ENCODE assay signal across 8 mouse cellular contexts in the genomic region with DNA sequence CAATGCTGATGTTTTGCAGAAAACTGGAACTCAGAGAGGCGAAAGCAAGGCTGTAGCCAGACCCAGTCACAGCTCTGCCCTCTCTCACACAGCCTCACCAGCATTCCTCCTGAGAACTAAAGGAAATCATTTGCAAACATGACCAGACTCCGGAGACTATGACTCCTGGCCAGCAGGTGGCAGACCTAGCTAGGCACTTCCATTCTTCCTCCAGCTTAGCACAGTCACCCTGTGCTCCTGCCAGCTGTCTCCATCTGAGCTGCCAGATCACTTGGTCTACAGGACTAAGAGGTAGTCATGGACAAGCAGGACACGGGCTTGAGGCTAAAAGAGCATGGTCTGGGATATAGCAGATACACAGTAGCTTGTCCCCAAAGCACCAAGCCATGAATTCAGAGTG. TPM values are rescaled to one million over a fixed set of nuclear protein-coding genes. Genes with fewer than 3 reads are reported as not detected.
DNase-seq lines count a peak whose midpoint lies in the region; ATAC-seq and TF ChIP-seq lines count a peak whose summit lies in the region.

No protein-coding gene starts in this region.

- WGBS in hindbrain, postnatal 0 days = 4% methylated on average over 3 of the region's 3 CpGs

- H3K4me2 ChIP-seq in hindbrain, postnatal 0 days (ENCODE audit: low read depth, low read length) = no peak overlapping the region

- ATAC-seq in hindbrain, postnatal 0 days = peak; percentile 45

- no peak overlapping the region for H3K4me3 ChIP-seq in hindbrain, postnatal 0 days (ENCODE audit: low read length)
- H3K4me3 ChIP-seq in megakaryocyte, embryonic 14.5 days (replicated peaks) = peak overlapping the region; percentile 38

- H3K9me3 ChIP-seq in hindbrain, postnatal 0 days (ENCODE audit: low read length) = no peaks in the 10 kb centered on the region
- H3K9me3 ChIP-seq in megakaryocyte, embryonic 14.5 days = no peaks in the 10 kb centered on the region

- H3K9ac ChIP-seq in hindbrain, postnatal 0 days (replicated peaks; ENCODE audit: low read length) = no peak overlapping the region

- H3K27ac ChIP-seq in hindbrain, postnatal 0 days = no peak overlapping the region

- peak; percentile 91 for DNase-seq in R1 (ENCODE audit: low read depth, low spot score)
- peak; percentile 95 for DNase-seq in cerebellum, adult 9-10 months
- peak; percentile 75 to 83 for DNase-seq in frontal cortex, postnatal 14 days (ENCODE audit: low spot score in 2 of 2)
- DNase-seq in hindbrain, postnatal 0 days (ENCODE audit: low spot score) = peak; percentile 93
- DNase-seq in left cerebral cortex, adult 11 months (ENCODE audit: low spot score) = peak; percentile 82
- DNase-seq in right cerebral cortex, postnatal 10 days (ENCODE audit: low spot score in 2 of 2) = peak; percentile 91 to 93
- peak; percentile 89 for DNase-seq in urinary bladder, postnatal 14 days (ENCODE audit: low spot score)

- H3K4me1 ChIP-seq in hindbrain, postnatal 0 days (ENCODE audit: insufficient read depth, low read length) = peaks cover 29% of the 10 kb centered on the region
- H3K4me1 ChIP-seq in megakaryocyte, embryonic 14.5 days = peaks cover 75% of the 10 kb centered on the region

- peak; percentile 92 for TF ChIP-seq CTCF in hindbrain, postnatal 0 days (IDR thresholded peaks at IDR 0.05; ENCODE audit: low read depth)

- H3K36me3 ChIP-seq in hindbrain, postnatal 0 days (ENCODE audit: insufficient read depth, low read length) = no peaks in the 10 kb centered on the region
- peaks cover 11% of the 10 kb centered on the region for H3K36me3 ChIP-seq in megakaryocyte, embryonic 14.5 days (replicated peaks; ENCODE audit: low read length)

- H3K27me3 ChIP-seq in hindbrain, postnatal 0 days (ENCODE audit: insufficient read depth, low read length) = no peaks in the 10 kb centered on the region
- peaks cover 41% of the 10 kb centered on the region for H3K27me3 ChIP-seq in megakaryocyte, embryonic 14.5 days (replicated peaks)

RNA-seq across cellular contexts. Expression of gene Tango2, which starts 2.7 kb away (rescaled TPM):
- 43.5 and 63.3 TPM in 2 replicates for total RNA-seq in hindbrain, postnatal 0 days (2014; rRNA removed)
- 95.6 and 99.2 TPM in 2 replicates for polyA plus RNA-seq in hindbrain, postnatal 0 days (2015; fragmentation: Nextera tagmentation; extraction: Ambion mirVana)
- polyA plus RNA-seq in megakaryocyte, embryonic 14.5 days (2012; ENCODE audit: insufficient read depth, low replicate concordance) = 17.3 and 33.0 TPM in 2 replicates

RNA-seq across cellular contexts. Expression of gene Arvcf, which starts 2.7 kb away (rescaled TPM):
- 168 and 180 TPM in 2 replicates for total RNA-seq in hindbrain, postnatal 0 days (2014; rRNA removed)
- 46.3 and 48.9 TPM in 2 replicates for polyA plus RNA-seq in hindbrain, postnatal 0 days (2015; fragmentation: Nextera tagmentation; extraction: Ambion mirVana)
- 2.6 TPM in 1 of 2 replicates, not detected in the other for polyA plus RNA-seq in megakaryocyte, embryonic 14.5 days (2012; ENCODE audit: insufficient read depth, low replicate concordance)

RNA-seq across cellular contexts. Expression of gene Dgcr8, which starts 56.2 kb away (rescaled TPM):
- total RNA-seq in hindbrain, postnatal 0 days (2014; rRNA removed) = 39.9 and 43.4 TPM in 2 replicates
- 19.1 and 20.8 TPM in 2 replicates for polyA plus RNA-seq in hindbrain, postnatal 0 days (2015; fragmentation: Nextera tagmentation; extraction: Ambion mirVana)
- 0.77 and 2.5 TPM in 2 replicates for polyA plus RNA-seq in megakaryocyte, embryonic 14.5 days (2012; ENCODE audit: insufficient read depth, low replicate concordance)

Comparison
In these comparisons a context has a peak if more than half of its experiments do, and no peak if none do; other contexts are left out.
1. RNA of gene Arvcf, which starts 2.7 kb away (polyA plus RNA-seq): 46.3 to 48.9 TPM in hindbrain, postnatal 0 days; 2.6 TPM in megakaryocyte, embryonic 14.5 days; every median in the first group is over 10 times any median in the second.
2. Peak in every context shown above with its lines, with median percentiles within 50 percentile points of each other: DNase-seq.